Mouse (Mus musculus) CH12.LX (cell line): ENCODE data around the gene Lpin2. TPM values are rescaled to one million over a fixed set of nuclear protein-coding genes. Genes with fewer than 3 reads are reported as not detected.

Experiments
- DNase-seq: peaks from one replicate; pipeline ENCODE4 v3.0.0-alpha.2; 2013; ENCODE audit errors: extremely low read depth
- H3K27ac ChIP-seq: 2 replicates; pipeline ENCODE4 v1.5.1; 2012; ENCODE audit warnings: low read depth, mild to moderate bottlenecking, control low read depth, moderate library complexity; ENCODE audit not compliant: insufficient read depth
- H3K27me3 ChIP-seq: replicated peaks from 2 replicates; pipeline ENCODE3; 2012; ENCODE audit warnings: inconsistent platforms
- H3K36me3 ChIP-seq, 2 experiments: replicated peaks in 1 of 2; 2 replicates each; pipeline versions ENCODE3 to v1.6.1; 2012; ENCODE audit warnings: inconsistent platforms in 1 of 2, low read length in 1 of 2, mild to moderate bottlenecking in 1 of 2, mixed read lengths in 1 of 2, moderate library complexity in 1 of 2; ENCODE audit not compliant: control insufficient read depth in 1 of 2, insufficient read depth in 1 of 2
- H3K4me1 ChIP-seq, 2 experiments: 2 replicates each; pipeline ENCODE4 v1.6.1; 2012; ENCODE audit warnings: inconsistent platforms in 1 of 2, moderate library complexity in 1 of 2; ENCODE audit not compliant: insufficient read depth in 2 of 2, control insufficient read depth in 1 of 2
- H3K4me2 ChIP-seq: 2 replicates; pipeline ENCODE4 v1.6.1; 2012; ENCODE audit warnings: low read depth, mild to moderate bottlenecking, control low read depth; ENCODE audit not compliant: poor library complexity, insufficient read depth, severe bottlenecking
- H3K4me3 ChIP-seq, 3 experiments: fragments of 150-350 bp in 1 of 3; sonication (generic) in 1 of 3; replicated peaks in 1 of 3; 2 replicates each; pipeline versions ENCODE3 to v1.5.1; 2011 to 2012; ENCODE audit warnings: low read depth in 2 of 3, low read length in 2 of 3, mild to moderate bottlenecking in 2 of 3, moderate library complexity in 2 of 3, control low read depth in 1 of 3, improper control_type of control experiment in 1 of 3, inconsistent platforms in 1 of 3, mixed read lengths in 1 of 3; ENCODE audit not compliant: poor library complexity in 1 of 3
- H3K79me2 ChIP-seq: replicated peaks from 2 replicates; pipeline ENCODE4 v1.6.1; 2012; ENCODE audit warnings: mild to moderate bottlenecking, moderate library complexity; ENCODE audit not compliant: control insufficient read depth, poor library complexity, insufficient read depth, severe bottlenecking; ENCODE audit errors: extremely low read depth
- H3K9ac ChIP-seq: 2 replicates; pipeline ENCODE4 v1.6.1; 2012; ENCODE audit warnings: low read depth, mild to moderate bottlenecking, control low read depth, moderate library complexity; ENCODE audit not compliant: insufficient read depth
- H3K9me3 ChIP-seq: replicated peaks from 2 replicates; pipeline ENCODE3; 2012; ENCODE audit warnings: low read length, inconsistent platforms, mixed read lengths
- BHLHE40 ChIP-seq: IDR thresholded peaks from 2 replicates; pipeline ENCODE4 v1.6.1; 2011; ENCODE audit warnings: mild to moderate bottlenecking, low read depth, low read length, improper control_type of control experiment
- CHD1 ChIP-seq: IDR thresholded peaks from 2 replicates; pipeline ENCODE4 v1.6.1; 2012; ENCODE audit warnings: low read depth, low read length, improper control_type of control experiment, inconsistent platforms
- CHD2 ChIP-seq: IDR thresholded peaks from 2 replicates; pipeline ENCODE4 v1.6.1; 2011; ENCODE audit warnings: low read length, improper control_type of control experiment
- E2F4 ChIP-seq: IDR thresholded peaks from 2 replicates; pipeline ENCODE4 v1.6.1; 2011; ENCODE audit warnings: low read depth, low read length, improper control_type of control experiment; ENCODE audit not compliant: insufficient replicate concordance
- ELF1 ChIP-seq: IDR thresholded peaks from 2 replicates; pipeline ENCODE4 v1.6.1; 2014; ENCODE audit warnings: low read depth, mild to moderate bottlenecking, inconsistent platforms, low read length, improper control_type of control experiment
- GABPA ChIP-seq: IDR thresholded peaks from 2 replicates; pipeline ENCODE4 v1.6.1; 2012; ENCODE audit warnings: low read depth, low read length, improper control_type of control experiment, inconsistent platforms; ENCODE audit not compliant: insufficient replicate concordance
- JUN ChIP-seq: IDR thresholded peaks from 2 replicates; pipeline ENCODE4 v1.6.1; 2011; ENCODE audit warnings: low read depth, mild to moderate bottlenecking, low read length, improper control_type of control experiment, moderate library complexity; ENCODE audit not compliant: insufficient read depth
- JUND ChIP-seq: conservative IDR thresholded peaks from 2 replicates; pipeline ENCODE4 v1.6.1; 2011; ENCODE audit warnings: low read depth, low read length, improper control_type of control experiment
- KAT2A ChIP-seq: IDR thresholded peaks from 2 replicates; pipeline ENCODE4 v1.6.1; 2012; ENCODE audit warnings: low read length, improper control_type of control experiment, inconsistent platforms; ENCODE audit not compliant: insufficient replicate concordance
- MAFK ChIP-seq: IDR thresholded peaks from 2 replicates; pipeline ENCODE4 v1.6.1; 2011; ENCODE audit warnings: low read length, improper control_type of control experiment; ENCODE audit not compliant: insufficient replicate concordance
- MAZ ChIP-seq: IDR thresholded peaks from 2 replicates; pipeline ENCODE4 v1.6.1; 2012; ENCODE audit warnings: low read depth, mild to moderate bottlenecking, inconsistent platforms, low read length, improper control_type of control experiment, moderate library complexity
- MEF2A ChIP-seq: IDR thresholded peaks from 2 replicates; pipeline ENCODE4 v1.6.1; 2014; ENCODE audit warnings: low read depth, mild to moderate bottlenecking, inconsistent platforms, low read length, improper control_type of control experiment, borderline replicate concordance
- MYC ChIP-seq: IDR thresholded peaks from 2 replicates; pipeline ENCODE4 v1.6.1; 2011; ENCODE audit warnings: low read depth, mild to moderate bottlenecking, improper control_type of control experiment, low read length
- NELFE ChIP-seq: IDR thresholded peaks from 2 replicates; pipeline ENCODE4 v1.6.1; 2011; ENCODE audit warnings: low read depth, low read length, improper control_type of control experiment
- NRF1 ChIP-seq: IDR thresholded peaks from 2 replicates; pipeline ENCODE4 v1.6.1; 2014; ENCODE audit warnings: low read depth, mild to moderate bottlenecking, inconsistent platforms, low read length, improper control_type of control experiment, moderate library complexity
- POLR2A ChIP-seq: IDR thresholded peaks from 2 replicates; pipeline ENCODE4 v1.6.1; 2011; ENCODE audit warnings: low read depth, mild to moderate bottlenecking, improper control_type of control experiment, low read length
- POLR2AphosphoS2 ChIP-seq: IDR thresholded peaks from 2 replicates; pipeline ENCODE4 v1.6.1; 2011; ENCODE audit warnings: low read depth, low read length, improper control_type of control experiment
- RAD21 ChIP-seq: IDR thresholded peaks from 2 replicates; pipeline ENCODE4 v1.6.1; 2011; ENCODE audit warnings: low read depth, mild to moderate bottlenecking, low read length, improper control_type of control experiment, moderate library complexity
- SIN3A ChIP-seq: IDR thresholded peaks from 2 replicates; pipeline ENCODE4 v1.6.1; 2012; ENCODE audit warnings: low read length, improper control_type of control experiment, inconsistent platforms
- SMC3 ChIP-seq: IDR thresholded peaks from 2 replicates; pipeline ENCODE4 v1.6.1; 2011; ENCODE audit warnings: low read depth, low read length, improper control_type of control experiment
- TBP ChIP-seq: conservative IDR thresholded peaks from 2 replicates; pipeline ENCODE4 v1.6.1; 2011; ENCODE audit warnings: low read depth, low read length, improper control_type of control experiment
- UBTF ChIP-seq: IDR thresholded peaks from 2 replicates; pipeline ENCODE4 v1.6.1; 2012; ENCODE audit warnings: low read depth, mild to moderate bottlenecking, inconsistent platforms, low read length, improper control_type of control experiment, moderate library complexity
- USF1 ChIP-seq: IDR thresholded peaks from 2 replicates; pipeline ENCODE4 v1.6.1; 2014; ENCODE audit warnings: low read depth, mild to moderate bottlenecking, inconsistent platforms, low read length, improper control_type of control experiment
- USF2 ChIP-seq: conservative IDR thresholded peaks from 2 replicates; pipeline ENCODE4 v1.6.1; 2011; ENCODE audit warnings: low read depth, low read length, improper control_type of control experiment
- ZC3H11A ChIP-seq: IDR thresholded peaks from 2 replicates; pipeline ENCODE4 v1.6.1; 2012; ENCODE audit warnings: low read depth, mild to moderate bottlenecking, inconsistent platforms, low read length, improper control_type of control experiment
- ZMIZ1 ChIP-seq: IDR thresholded peaks from 2 replicates; pipeline ENCODE4 v1.6.1; 2012; ENCODE audit warnings: low read depth, mild to moderate bottlenecking, inconsistent platforms, low read length, improper control_type of control experiment
- ZNF384 ChIP-seq: IDR thresholded peaks from 2 replicates; pipeline ENCODE4 v1.6.1; 2012; ENCODE audit warnings: low read depth, low read length, improper control_type of control experiment, inconsistent platforms
- dilution Hi-C: fragments of 300-500 bp; cut with MboI; formaldehyde crosslinking; loops from 2 replicates; pipeline ENCODE4 v1.14.3; 2020; ENCODE audit warnings: low sequenced_read_pairs; ENCODE audit not compliant: extremely low pct_unique_long_range_greater_than_20kb, extremely low pct_ligation_motif_present
- in situ Hi-C: fragments of 300-500 bp; cut with MboI; formaldehyde crosslinking; loops from 3 replicates; pipeline ENCODE4 v1.14.3; 2019; ENCODE audit warnings: low sequenced_read_pairs, low pct_ligation_motif_present, low pct_unique_long_range_greater_than_20kb, mixed read lengths
- polyA plus RNA-seq: library from polyadenylated mRNA; unstranded; fragments of >175 nt; gene quantifications from 2 replicates; pipeline ENCODE4 v1.2.1, GENCODE M21; 2012; ENCODE audit warnings: low read depth; ENCODE audit not compliant: insufficient read length
- total RNA-seq, 2 experiments: library from RNA; depleted of rRNA; stranded (reverse); fragments of 300-350 nt in 1 of 2; fragments of >200 nt in 1 of 2; gene quantifications; 2 replicates each; pipeline ENCODE4 v1.2.3; 2012 to 2014

The Lpin2 gene
- total and polyA plus RNA-seq, 3 experiments = 25.4 to 31.4 (median 28.1) TPM

DNA sequence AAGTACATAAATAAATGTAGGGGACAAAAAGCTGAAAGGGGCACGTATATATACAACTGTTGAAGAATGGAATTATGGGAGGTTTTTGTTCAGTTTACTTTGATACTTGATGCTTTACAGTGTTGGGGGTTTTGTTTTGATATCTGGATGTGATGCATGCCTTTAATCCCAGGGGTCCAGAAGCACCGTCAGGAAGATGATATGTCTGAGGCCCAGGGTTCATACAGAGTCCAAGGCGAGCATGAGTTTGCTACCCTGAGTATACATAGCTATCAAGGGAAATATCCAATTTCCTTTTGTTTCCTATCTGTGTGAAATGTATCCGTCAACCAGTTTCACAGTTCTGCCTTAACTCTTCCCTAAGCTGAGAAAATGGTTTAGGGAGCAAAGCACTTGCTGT, 29.0 kb upstream of the Lpin2 start:
- Histone ChIP-seq H3K9me3 (no peaks in the 10 kb centered on the region), H3K36me3 (no peaks in the 10 kb centered on the region), H3K27ac (no peak overlapping the region), H3K79me2 (no peaks in the 10 kb centered on the region), H3K4me3 (no peak overlapping the region), H3K4me1 (no peaks in the 10 kb centered on the region), H3K27me3 (no peaks in the 10 kb centered on the region), H3K9ac (no peak overlapping the region), H3K4me2 (no peak overlapping the region)
- in situ Hi-C loops (no loop called here), dilution Hi-C loops (no loop called here)
- TF ChIP-seq USF1 = no peak
- no peak for TF ChIP-seq UBTF
- TF ChIP-seq SIN3A = no peak
- no peak for TF ChIP-seq MEF2A
- no peak for TF ChIP-seq TBP
- no peak for TF ChIP-seq ZMIZ1
- no peak for TF ChIP-seq ZNF384
- TF ChIP-seq ZC3H11A = no peak
- TF ChIP-seq MAZ = no peak
- TF ChIP-seq GABPA = no peak
- no peak for TF ChIP-seq E2F4
- TF ChIP-seq MAFK = no peak
- TF ChIP-seq CHD2 = no peak
- no peak for TF ChIP-seq JUND
- no peak for TF ChIP-seq ELF1
- no peak for TF ChIP-seq JUN
- TF ChIP-seq MYC = no peak
- TF ChIP-seq USF2 = no peak
- no peak for TF ChIP-seq POLR2AphosphoS2
- no peak for TF ChIP-seq POLR2A
- no peak for DNase-seq

DNA sequence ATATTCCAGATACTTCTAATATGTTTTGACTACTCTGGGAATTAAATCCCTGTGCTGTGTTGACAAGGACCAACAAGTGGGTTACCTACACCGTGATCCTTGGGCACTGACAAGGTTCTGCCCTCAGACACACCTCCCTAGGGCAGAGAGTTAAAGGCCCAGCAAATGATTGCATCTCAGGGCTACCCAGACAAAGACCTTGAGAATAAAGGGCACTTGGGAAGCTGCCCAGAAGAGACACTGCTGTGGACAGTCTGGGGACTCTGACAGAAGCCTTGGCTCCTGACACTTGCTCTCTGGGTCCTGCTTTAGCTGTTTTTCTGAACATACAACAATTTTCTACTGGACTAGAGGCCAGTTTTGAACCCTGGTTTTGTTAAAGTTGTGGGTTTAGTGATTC, 27.1 kb upstream of the Lpin2 start:
- no peak for TF ChIP-seq MAZ
- no peak for TF ChIP-seq SIN3A
- no peak for TF ChIP-seq RAD21
- TF ChIP-seq BHLHE40 = no peak
- TF ChIP-seq JUN = no peak
- TF ChIP-seq SMC3 = no peak
- TF ChIP-seq NELFE = no peak
- TF ChIP-seq ZNF384 = no peak
- no peak for TF ChIP-seq NRF1
- no peak for TF ChIP-seq CHD1
- TF ChIP-seq KAT2A = no peak
- DNase-seq = no peak
- Histone ChIP-seq H3K9me3 (no peaks in the 10 kb centered on the region), H3K4me2 (no peak overlapping the region), H3K27ac (no peak overlapping the region), H3K4me3 (no peak overlapping the region), H3K79me2 (no peaks in the 10 kb centered on the region), H3K4me1 (no peaks in the 10 kb centered on the region), H3K27me3 (no peaks in the 10 kb centered on the region), H3K36me3 (no peaks in the 10 kb centered on the region), H3K9ac (no peak overlapping the region)
- dilution Hi-C loops (no loop called here), in situ Hi-C loops (no loop called here)
